Mouse (Mus musculus): Measurements from ENCODE around the gene Utp14a. TPM values are rescaled to one million over a fixed set of nuclear protein-coding genes. Genes with fewer than 3 reads are reported as not detected.

Utp14a gene
- polyA plus RNA-seq (2012; ENCODE audit: low replicate concordance) = 2.5 and 7.7 TPM in 2 replicates

GRCm38 (mm10) chrX:48256468-48257007 lies at the start of gene Utp14a:
Gene Utp14a (plus strand): TSS chrX:48256862.

DNA sequence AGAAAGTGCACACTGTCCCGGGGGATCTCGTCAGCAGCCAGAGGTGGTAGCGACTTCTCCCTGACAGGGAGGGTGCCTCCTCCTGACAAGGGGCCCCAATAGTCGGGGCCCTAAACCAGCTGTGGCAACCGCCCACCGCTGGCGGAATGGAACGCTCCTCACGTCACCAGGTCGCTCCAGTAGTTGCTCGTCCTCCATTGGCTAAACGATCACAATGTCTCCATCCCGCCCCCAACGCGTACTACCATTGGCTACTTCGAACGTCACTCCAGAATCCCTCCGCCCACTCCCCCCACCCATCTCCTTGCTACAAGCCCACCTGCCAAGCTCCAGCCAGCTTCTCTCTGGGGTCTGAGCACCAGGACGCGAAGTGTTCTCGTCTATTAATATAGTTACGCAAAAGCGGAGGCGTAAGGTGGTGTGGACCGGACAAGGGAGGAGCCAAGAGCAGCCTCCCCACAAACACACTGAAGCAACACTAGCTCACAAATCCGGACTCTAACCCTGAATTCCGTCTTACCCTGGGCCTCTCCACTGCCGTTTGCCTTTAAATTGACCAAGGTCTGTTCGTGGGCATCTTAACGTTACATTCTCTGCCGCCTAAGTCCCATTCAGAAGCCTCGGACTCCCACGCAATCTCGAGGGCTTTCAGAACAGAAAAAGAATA lies 48.0 kb upstream of the Utp14a start, which contains the start of gene Zdhhc9:
Gene Zdhhc9 (minus strand): TSS at position 360 of the 667 bp plus-strand sequence.

Other genes with a start within 250 kb of the Utp14a start
- 0.17 and 0.30 TPM in 2 replicates for gene Apln, start 222.0 kb upstream of the Utp14a start, polyA plus RNA-seq (2012; ENCODE audit: low replicate concordance)
- gene Xpnpep2, start 148.1 kb upstream of the Utp14a start, polyA plus RNA-seq (2012; ENCODE audit: low replicate concordance) = not detected in 2 replicates
- gene Sash3, start 110.4 kb upstream of the Utp14a start, polyA plus RNA-seq (2012; ENCODE audit: low replicate concordance) = 77.5 and 141 TPM in 2 replicates
- 7.7 and 14.3 TPM in 2 replicates for gene Zdhhc9, start 48.0 kb upstream of the Utp14a start, polyA plus RNA-seq (2012; ENCODE audit: low replicate concordance)
- 5.3 and 7.0 TPM in 2 replicates for gene Bcorl1, start 84.5 kb downstream of the Utp14a start, polyA plus RNA-seq (2012; ENCODE audit: low replicate concordance)
- 44.8 and 49.7 TPM in 2 replicates for gene Elf4, start 206.3 kb downstream of the Utp14a start, polyA plus RNA-seq (2012; ENCODE audit: low replicate concordance)